Comparison of ENCODE assay signal across 16 mouse cellular contexts in genomic region chr8:26851871-26852800, GRCm38 (mm10).
DNase-seq lines count a peak whose midpoint lies in the region; ATAC-seq lines count a peak whose summit lies in the region.
"Had no signal": no experiment of that assay in that cellular context is flagged by ENCODE, and none has a peak within 500 bp of the region (broad histone marks: within the 10 kb centered on the region; RNA-seq: fewer than 3 reads in every experiment).

No protein-coding gene starts in this region.

- H3K27me3 ChIP-seq in kidney, embryonic 15.5 days, result peaks cover 16% of the 10 kb centered on the region
- no peaks in the 10 kb centered on the region for H3K27me3 ChIP-seq in kidney, embryonic 16.5 days (ENCODE audit: insufficient read depth, low read length)
- no peaks in the 10 kb centered on the region for H3K27me3 ChIP-seq in embryonic facial prominence, embryonic 14.5 days (replicated peaks; ENCODE audit: control insufficient read depth, insufficient read depth, low read length)
- peaks cover 58% of the 10 kb centered on the region for H3K27me3 ChIP-seq in limb, embryonic 13.5 days
- H3K27me3 ChIP-seq in neural tube, embryonic 14.5 days (ENCODE audit: control insufficient read depth, insufficient read depth, low read length), result no peaks in the 10 kb centered on the region
- H3K27me3 ChIP-seq: heart, embryonic 15.5 days; hindbrain, embryonic 15.5 days; liver, embryonic 13.5 days had no signal

- peaks cover 75% of the 10 kb centered on the region for H3K4me1 ChIP-seq in kidney, embryonic 15.5 days
- H3K4me1 ChIP-seq in kidney, embryonic 16.5 days (ENCODE audit: insufficient read depth, low read length), result peaks cover 50% of the 10 kb centered on the region
- peaks cover 45% of the 10 kb centered on the region for H3K4me1 ChIP-seq in embryonic facial prominence, embryonic 14.5 days (ENCODE audit: control insufficient read depth, insufficient read depth, low read length)
- peaks cover 75% of the 10 kb centered on the region for H3K4me1 ChIP-seq in limb, embryonic 13.5 days
- H3K4me1 ChIP-seq in neural tube, embryonic 14.5 days (ENCODE audit: control insufficient read depth, insufficient read depth, low read length), result peaks cover 10% of the 10 kb centered on the region; the same call in 1 of the 2 replicates

- H3K9ac ChIP-seq in kidney, embryonic 15.5 days, result no peak overlapping the region
- H3K9ac ChIP-seq in kidney, embryonic 16.5 days (replicated peaks; ENCODE audit: low read length), result no peak overlapping the region
- H3K9ac ChIP-seq in embryonic facial prominence, embryonic 14.5 days (ENCODE audit: low read depth, low read length), result no peak overlapping the region
- H3K9ac ChIP-seq in limb, embryonic 13.5 days, result no peak overlapping the region
- H3K9ac ChIP-seq in neural tube, embryonic 14.5 days (replicated peaks; ENCODE audit: low read depth, low read length), result no peak overlapping the region
- H3K9ac ChIP-seq: heart, embryonic 15.5 days; hindbrain, embryonic 15.5 days; liver, embryonic 13.5 days had no signal

- ATAC-seq in kidney, embryonic 15.5 days (replicated peaks; ENCODE audit: low FRiP score), result 0 out of 2 replicates have a peak, but pooled peaks have one; percentile 31
- no peak for ATAC-seq in kidney, embryonic 16.5 days (ENCODE audit: low FRiP score, low TSS enrichment)
- no peak for ATAC-seq in embryonic facial prominence, embryonic 14.5 days (ENCODE audit: low read depth)
- peak; percentile 81 for ATAC-seq in limb, embryonic 13.5 days (ENCODE audit: low FRiP score, low read depth)
- peak; percentile 53; the same call in 1 of the 2 replicates for ATAC-seq in neural tube, embryonic 14.5 days (ENCODE audit: low read depth)

- H3K9me3 ChIP-seq in kidney, embryonic 15.5 days (replicated peaks), result no peaks in the 10 kb centered on the region
- H3K9me3 ChIP-seq in kidney, embryonic 16.5 days (ENCODE audit: low read length), result no peaks in the 10 kb centered on the region
- H3K9me3 ChIP-seq in embryonic facial prominence, embryonic 14.5 days (ENCODE audit: control insufficient read depth, low read length), result no peaks in the 10 kb centered on the region
- H3K9me3 ChIP-seq in limb, embryonic 13.5 days, result no peaks in the 10 kb centered on the region
- H3K9me3 ChIP-seq in neural tube, embryonic 14.5 days (ENCODE audit: control insufficient read depth, low read length), result no peaks in the 10 kb centered on the region
- H3K9me3 ChIP-seq: heart, embryonic 15.5 days; hindbrain, embryonic 15.5 days; liver, embryonic 13.5 days; midbrain, embryonic 10.5 days had no signal

- H3K36me3 ChIP-seq in kidney, embryonic 15.5 days, result no peaks in the 10 kb centered on the region
- no peaks in the 10 kb centered on the region for H3K36me3 ChIP-seq in kidney, embryonic 16.5 days (ENCODE audit: insufficient read depth, low read length)
- H3K36me3 ChIP-seq in embryonic facial prominence, embryonic 14.5 days (ENCODE audit: control insufficient read depth, insufficient read depth, low read length), result no peaks in the 10 kb centered on the region
- no peaks in the 10 kb centered on the region for H3K36me3 ChIP-seq in limb, embryonic 13.5 days
- no peaks in the 10 kb centered on the region for H3K36me3 ChIP-seq in neural tube, embryonic 14.5 days (ENCODE audit: control insufficient read depth, insufficient read depth, low read length)
- H3K36me3 ChIP-seq: heart, embryonic 15.5 days; hindbrain, embryonic 15.5 days; liver, embryonic 13.5 days; midbrain, embryonic 10.5 days had no signal

- H3K27ac ChIP-seq in kidney, embryonic 15.5 days, result peak overlapping the region; percentile 57; the same call in 1 of the 2 replicates
- no peak overlapping the region; the same call in 1 of the 2 replicates for H3K27ac ChIP-seq in kidney, embryonic 16.5 days (ENCODE audit: low read length)
- peak overlapping the region; percentile 42; the same call in 1 of the 2 replicates for H3K27ac ChIP-seq in embryonic facial prominence, embryonic 14.5 days (replicated peaks; ENCODE audit: low read depth, low read length)
- peak overlapping the region; percentile 61 for H3K27ac ChIP-seq in limb, embryonic 13.5 days
- no peak overlapping the region for H3K27ac ChIP-seq in neural tube, embryonic 14.5 days (ENCODE audit: low read depth, low read length)
- H3K27ac ChIP-seq: heart, embryonic 15.5 days; hindbrain, embryonic 15.5 days; liver, embryonic 13.5 days; midbrain, embryonic 10.5 days had no signal

- DNase-seq in embryonic facial prominence, embryonic 14.5 days (ENCODE audit: low spot score), result no peak
- DNase-seq in frontal cortex, adult 2 months (ENCODE audit: extremely low spot score in 1 of 2, low spot score in 1 of 2), result no peak
- no peak for DNase-seq in thymus, postnatal 4 days
- DNase-seq: adrenal gland, postnatal 10 days; cerebellum, adult 2 months; kidney, adult 18-20 months; liver, embryonic 13.5 days; lung, postnatal 10 days; thymus, adult 2 months had no signal

- H3K4me3 ChIP-seq in kidney, embryonic 15.5 days (replicated peaks), result no peak overlapping the region
- H3K4me3 ChIP-seq in kidney, embryonic 16.5 days (ENCODE audit: low read length), result no peak overlapping the region
- no peak overlapping the region for H3K4me3 ChIP-seq in embryonic facial prominence, embryonic 14.5 days (ENCODE audit: low read depth, low read length)
- H3K4me3 ChIP-seq in limb, embryonic 13.5 days, result no peak overlapping the region
- no peak overlapping the region for H3K4me3 ChIP-seq in neural tube, embryonic 14.5 days (ENCODE audit: low read depth, low read length)
- H3K4me3 ChIP-seq: heart, embryonic 15.5 days; hindbrain, embryonic 15.5 days; liver, embryonic 13.5 days; midbrain, embryonic 10.5 days had no signal

- WGBS in kidney, embryonic 15.5 days, result 34% methylated on average over 18 of the region's 18 CpGs
- WGBS in kidney, embryonic 16.5 days, result 29% methylated on average over 18 of the region's 18 CpGs
- 52% methylated on average over 18 of the region's 18 CpGs for WGBS in embryonic facial prominence, embryonic 14.5 days
- WGBS in limb, embryonic 13.5 days, result 29% methylated on average over 18 of the region's 18 CpGs
- 32% methylated on average over 18 of the region's 18 CpGs for WGBS in neural tube, embryonic 14.5 days

- H3K4me2 ChIP-seq in kidney, embryonic 15.5 days, result no peak overlapping the region
- no peak overlapping the region for H3K4me2 ChIP-seq in kidney, embryonic 16.5 days (replicated peaks; ENCODE audit: low read depth, low read length)
- no peak overlapping the region for H3K4me2 ChIP-seq in embryonic facial prominence, embryonic 14.5 days (ENCODE audit: low read depth, low read length)
- H3K4me2 ChIP-seq in limb, embryonic 13.5 days (replicated peaks), result peak overlapping the region; percentile 39
- H3K4me2 ChIP-seq in neural tube, embryonic 14.5 days (ENCODE audit: low read depth, low read length), result no peak overlapping the region
- H3K4me2 ChIP-seq: heart, embryonic 15.5 days; hindbrain, embryonic 15.5 days; liver, embryonic 13.5 days had no signal

Comparison
In these comparisons a context has a peak if more than half of its experiments do, and no peak if none do; other contexts are left out.
1. ATAC-seq: peak in kidney, embryonic 15.5 days (single experiment), limb, embryonic 13.5 days (single experiment) and neural tube, embryonic 14.5 days (single experiment); none in kidney, embryonic 16.5 days (single experiment) and embryonic facial prominence, embryonic 14.5 days (single experiment).
2. H3K27ac ChIP-seq: peak in kidney, embryonic 15.5 days (single experiment), embryonic facial prominence, embryonic 14.5 days (single experiment) and limb, embryonic 13.5 days (single experiment); none in kidney, embryonic 16.5 days (single experiment) and neural tube, embryonic 14.5 days (single experiment).